ENCODE assay signal across 16 mouse cellular contexts in the genomic region with DNA sequence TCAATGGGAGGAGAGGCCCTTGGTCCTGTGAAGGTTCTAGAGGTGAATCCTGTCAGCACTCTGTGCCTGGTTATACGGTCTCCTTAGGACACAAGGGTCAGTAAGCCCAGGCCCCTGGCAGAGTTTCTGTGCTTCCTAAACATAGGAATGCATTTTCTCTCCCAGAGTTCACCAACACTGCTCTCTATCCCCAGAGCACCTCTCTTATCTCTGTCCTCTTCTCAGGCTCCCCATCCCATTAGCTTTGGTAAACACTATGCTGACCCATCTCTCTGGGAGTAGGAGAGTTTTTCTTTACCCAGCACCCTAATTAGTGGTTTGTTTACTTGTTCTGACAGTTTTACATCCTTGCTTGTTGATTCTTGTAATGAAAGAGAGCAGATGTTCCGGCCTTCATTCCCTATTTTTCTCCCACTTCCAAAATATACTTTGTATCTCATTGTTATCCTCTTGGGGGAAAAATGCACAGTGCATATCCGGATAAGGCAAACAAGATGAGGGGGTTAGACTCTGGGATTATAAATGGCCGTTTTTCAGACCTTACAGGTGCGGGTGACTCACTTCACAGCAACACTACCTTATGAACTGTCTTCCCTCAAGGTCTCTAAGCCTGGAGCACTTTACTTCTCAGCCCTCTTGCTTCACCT.
DNase-seq lines count a peak whose midpoint lies in the region; ATAC-seq and TF ChIP-seq lines count a peak whose summit lies in the region.
"Had no signal": no experiment of that assay in that cellular context is flagged by ENCODE, and none has a peak within 500 bp of the region (broad histone marks: within the 10 kb centered on the region; RNA-seq: fewer than 3 reads in every experiment).

No protein-coding gene starts in this region.

- no peaks in the 10 kb centered on the region for H3K36me3 ChIP-seq in heart, embryonic 10.5 days
- H3K36me3 ChIP-seq in kidney, embryonic 14.5 days (ENCODE audit: control insufficient read depth, insufficient read depth, low read length) = no peaks in the 10 kb centered on the region
- H3K36me3 ChIP-seq: limb, embryonic 13.5 days had no signal

- no peak overlapping the region for H3K9ac ChIP-seq in kidney, embryonic 14.5 days (ENCODE audit: low read depth, low read length)
- H3K9ac ChIP-seq: limb, embryonic 13.5 days had no signal

- H3K4me1 ChIP-seq in heart, embryonic 10.5 days = peaks cover 23% of the 10 kb centered on the region
- H3K4me1 ChIP-seq in kidney, embryonic 14.5 days (ENCODE audit: control insufficient read depth, insufficient read depth, low read length) = peaks cover 15% of the 10 kb centered on the region

- intact Hi-C loops in gastrocnemius, postnatal 36 days (cut with DNase I) = no loop called here

- no peaks in the 10 kb centered on the region for H3K27me3 ChIP-seq in heart, embryonic 10.5 days (ENCODE audit: insufficient read depth, poor library complexity, severe bottlenecking)
- H3K27me3 ChIP-seq in kidney, embryonic 14.5 days (ENCODE audit: control insufficient read depth, insufficient read depth, low read length) = no peaks in the 10 kb centered on the region
- H3K27me3 ChIP-seq: CH12.LX had no signal

- H3K27ac ChIP-seq in heart, embryonic 10.5 days = peak overlapping the region; percentile 3; the same call in 1 of the 2 replicates
- peak overlapping the region; percentile 80 for H3K27ac ChIP-seq in layer of hippocampus, adult 2 months
- H3K27ac ChIP-seq in kidney, embryonic 14.5 days (ENCODE audit: low read depth, low read length) = no peak overlapping the region
- H3K27ac ChIP-seq: limb, embryonic 13.5 days had no signal

- no peak for TF ChIP-seq CTCF in layer of hippocampus, adult 2 months (conservative IDR thresholded peaks at IDR 0.05)

- H3K9me3 ChIP-seq in heart, embryonic 10.5 days = no peaks in the 10 kb centered on the region
- H3K9me3 ChIP-seq in kidney, embryonic 14.5 days (ENCODE audit: control insufficient read depth, low read length) = no peaks in the 10 kb centered on the region
- H3K9me3 ChIP-seq: limb, embryonic 13.5 days had no signal

- H3K4me3 ChIP-seq in heart, embryonic 10.5 days = no peak overlapping the region
- no peak overlapping the region for H3K4me3 ChIP-seq in layer of hippocampus, adult 2 months
- no peak overlapping the region for H3K4me3 ChIP-seq in kidney, embryonic 14.5 days (ENCODE audit: low read length)
- H3K4me3 ChIP-seq: limb, embryonic 13.5 days had no signal

- ATAC-seq in kidney, embryonic 14.5 days (ENCODE audit: low FRiP score, low TSS enrichment) = peak; percentile 75; the same call in 1 of the 2 replicates
- ATAC-seq: inflammation-experienced regulatory T-cells, adult 6 months had no signal

- WGBS in heart, embryonic 10.5 days = 21% methylated on average over 5 of the region's 5 CpGs
- 32% methylated on average over 5 of the region's 5 CpGs for WGBS in kidney, embryonic 14.5 days

- no peak overlapping the region for H3K4me2 ChIP-seq in kidney, embryonic 14.5 days (replicated peaks; ENCODE audit: low read depth, low read length)
- H3K4me2 ChIP-seq: limb, embryonic 13.5 days; midbrain, embryonic 11.5 days had no signal

- DNase-seq in heart, embryonic 10.5 days (ENCODE audit: low spot score) = no peak
- DNase-seq in heart, adult 18-20 months = no peak
- DNase-seq in layer of hippocampus, adult 2 months (ENCODE audit: low spot score in 2 of 2) = no peak
- no peak for DNase-seq in layer of hippocampus, adult 8-10 months (ENCODE audit: low spot score in 2 of 2)
- DNase-seq in kidney, postnatal 4 days = peak; percentile 30 to 43
- no peak for DNase-seq in gastrocnemius, postnatal 36 days
- DNase-seq in c-Kit-positive CD71-positive TER-119-positive erythroid progenitor cells, embryonic 14.5 days (ENCODE audit: low spot score) = no peak
- DNase-seq: adrenal gland, adult 2 months; cerebellum, postnatal 10 days; lung, adult 18-20 months; lung, postnatal 4 days had no signal

Comparison
In these comparisons a context has a peak if more than half of its experiments do, and no peak if none do; other contexts are left out.
1. DNase-seq: peak in kidney, postnatal 4 days (2 of 2); none in heart, embryonic 10.5 days (single experiment), heart, adult 18-20 months (0 of 2), layer of hippocampus, adult 2 months (0 of 2), layer of hippocampus, adult 8-10 months (0 of 2), gastrocnemius, postnatal 36 days (0 of 2) and c-Kit-positive CD71-positive TER-119-positive erythroid progenitor cells, embryonic 14.5 days (single experiment).